Mouse (Mus musculus) layer of hippocampus, adult 11-12 months (tissue): Measurements from ENCODE around the gene Akap8.

Experiments
- DNase-seq: peaks from one replicate; pipeline ENCODE4 v3.0.0; 2022; ENCODE audit warnings: low spot score

Akap8 gene

GRCm38 (mm10) chr17:32283771-32284221, 37.2 kb downstream of the Akap8 start:
- DNase-seq = peak; percentile 40

- no peak for DNase-seq
Measured at GRCm38 (mm10) chr17:32283341-32283740, 37.7 kb downstream of the Akap8 start.

- DNase-seq = no peak
Measured at GRCm38 (mm10) chr17:32281611-32282310, 39.3 kb downstream of the Akap8 start.

- no peak for DNase-seq
Measured at GRCm38 (mm10) chr17:32281126-32281525, 39.9 kb downstream of the Akap8 start.

GRCm38 (mm10) chr17:32280575-32280974, 40.5 kb downstream of the Akap8 start:
- DNase-seq = no peak

- no peak for DNase-seq
Measured at GRCm38 (mm10) chr17:32277201-32277600, 43.8 kb downstream of the Akap8 start.

- no peak for DNase-seq
Measured at GRCm38 (mm10) chr17:32275568-32275967, 45.5 kb downstream of the Akap8 start.

- DNase-seq = no peak
Measured at GRCm38 (mm10) chr17:32269151-32269550, 51.9 kb downstream of the Akap8 start.

GRCm38 (mm10) chr17:32268540-32268960, 52.5 kb downstream of the Akap8 start:
- DNase-seq = no peak

GRCm38 (mm10) chr17:32268096-32268495, 52.9 kb downstream of the Akap8 start:
- no peak for DNase-seq

- DNase-seq = no peak
Measured at GRCm38 (mm10) chr17:32267617-32268016, 53.4 kb downstream of the Akap8 start.

GRCm38 (mm10) chr17:32263672-32264071, 57.4 kb downstream of the Akap8 start:
- no peak for DNase-seq

- DNase-seq = peak; percentile 69
Measured at GRCm38 (mm10) chr17:32262831-32263559, 58.0 kb downstream of the Akap8 start.

GRCm38 (mm10) chr17:32258869-32259268, 62.2 kb downstream of the Akap8 start:
- DNase-seq = no peak

GRCm38 (mm10) chr17:32257944-32258343, 63.1 kb downstream of the Akap8 start:
- no peak for DNase-seq

- no peak for DNase-seq
Measured at GRCm38 (mm10) chr17:32257452-32257851, 63.6 kb downstream of the Akap8 start.

- DNase-seq = no peak
Measured at GRCm38 (mm10) chr17:32256896-32257295, 64.1 kb downstream of the Akap8 start.
